Mouse (Mus musculus): ENCODE data around the gene Ror1. TPM values are rescaled to one million over a fixed set of nuclear protein-coding genes. Genes with fewer than 3 reads are reported as not detected.

Gene Ror1
- 6.9 and 8.0 TPM in 2 replicates for polyA plus RNA-seq (2014; fragmentation: Nextera tagmentation; extraction: Ambion mirVana)

DNA sequence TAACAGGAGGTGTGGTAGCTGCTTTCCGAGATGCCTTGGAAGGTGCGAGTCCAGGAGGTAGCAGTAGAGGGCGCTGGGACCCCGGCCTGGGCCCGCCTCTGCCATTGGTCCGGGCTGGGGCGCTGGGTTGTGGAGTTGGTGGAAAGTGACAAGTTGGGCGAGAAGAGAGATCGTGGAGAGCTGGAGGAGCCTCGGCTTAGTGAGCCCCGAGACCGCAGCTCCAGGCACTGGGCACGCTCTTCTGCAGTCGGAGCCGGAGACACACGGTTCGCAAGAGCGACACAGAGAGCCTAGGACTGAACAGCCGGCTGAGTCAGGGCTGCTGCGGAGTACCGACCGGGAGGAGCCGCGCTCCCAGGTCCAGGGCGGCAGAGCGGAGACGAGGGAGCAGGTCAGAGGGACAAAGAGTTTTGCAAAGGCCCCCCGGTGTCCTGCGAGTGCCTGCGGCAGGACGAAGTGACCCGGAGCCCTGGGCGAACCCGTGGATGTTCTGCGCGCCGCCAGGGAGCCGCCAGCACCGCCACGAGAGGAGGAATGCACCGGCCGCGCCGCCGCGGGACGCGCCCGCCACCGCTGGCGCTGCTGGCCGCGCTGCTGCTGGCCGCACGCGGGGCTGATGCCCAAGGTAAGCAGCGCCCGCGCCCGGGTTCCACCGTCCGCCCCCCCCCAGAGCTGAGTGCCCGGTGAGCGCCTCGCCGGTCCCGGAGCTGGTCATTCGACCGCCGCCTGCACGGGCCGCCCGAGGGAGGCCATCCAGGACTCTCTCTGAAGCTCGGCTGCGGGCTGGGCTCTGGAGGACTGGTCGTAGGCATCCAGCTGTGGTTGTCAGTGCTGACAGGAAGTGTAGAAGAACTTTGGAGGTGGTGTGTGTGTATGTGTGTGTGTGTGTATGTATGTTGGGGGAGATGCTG lies at the start of gene Ror1:
Gene Ror1, plus strand, starts transcription at position 107 of the 911 bp plus-strand sequence.
- H3K4me2 ChIP-seq (ENCODE audit: low read depth), result peak within 1 kb of the TSS; percentile 82
- WGBS, result under 1% methylated on average over 71 of the region's 76 CpGs
- DNase-seq (ENCODE audit: low spot score), result peak; percentile 92
- H3K4me3 ChIP-seq (ENCODE audit: low read depth, low read length), result peak within 1 kb of the TSS; percentile 59
- H3K27ac ChIP-seq (ENCODE audit: low read depth, low read length), result peak within 1 kb of the TSS; percentile 35; the same call in 1 of the 2 replicates
- peak within 1 kb of the TSS; percentile 77 for H3K9ac ChIP-seq (ENCODE audit: low read length)
- 0 out of 2 replicates have a peak, but pooled peaks cover 2% of the 10 kb centered on the region for H3K27me3 ChIP-seq (ENCODE audit: control insufficient read depth, insufficient read depth, low read length)
- peaks cover 8% of the 10 kb centered on the region; the same call in 1 of the 2 replicates for H3K4me1 ChIP-seq (ENCODE audit: control insufficient read depth, insufficient read depth, low read length)
- no peaks in the 10 kb centered on the region for H3K9me3 ChIP-seq (ENCODE audit: control insufficient read depth, low read length)
- peak; percentile 88 for ATAC-seq (ENCODE audit: insufficient read depth, low FRiP score, low TSS enrichment)
- H3K36me3 ChIP-seq (ENCODE audit: control insufficient read depth, insufficient read depth, low read length), result no peaks in the 10 kb centered on the region

GRCm38 (mm10) chr4:100047066-100047465 lies 48.5 kb upstream of the Ror1 start:
- Histone ChIP-seq H3K27ac (ENCODE audit: low read depth, low read length) (no peak overlapping the region), H3K9ac (ENCODE audit: low read length) (no peak overlapping the region), H3K4me3 (ENCODE audit: low read depth, low read length) (no peak overlapping the region), H3K4me1 (ENCODE audit: control insufficient read depth, insufficient read depth, low read length) (no peaks in the 10 kb centered on the region), H3K36me3 (ENCODE audit: control insufficient read depth, insufficient read depth, low read length) (no peaks in the 10 kb centered on the region), H3K4me2 (ENCODE audit: low read depth) (no peak overlapping the region), H3K27me3 (ENCODE audit: control insufficient read depth, insufficient read depth, low read length) (no peaks in the 10 kb centered on the region), H3K9me3 (ENCODE audit: control insufficient read depth, low read length) (no peaks in the 10 kb centered on the region)
- no peak for DNase-seq (ENCODE audit: low spot score)
- 21% methylated on average over 6 of the region's 6 CpGs for WGBS
- no peak for ATAC-seq (ENCODE audit: insufficient read depth, low FRiP score, low TSS enrichment)

DNA sequence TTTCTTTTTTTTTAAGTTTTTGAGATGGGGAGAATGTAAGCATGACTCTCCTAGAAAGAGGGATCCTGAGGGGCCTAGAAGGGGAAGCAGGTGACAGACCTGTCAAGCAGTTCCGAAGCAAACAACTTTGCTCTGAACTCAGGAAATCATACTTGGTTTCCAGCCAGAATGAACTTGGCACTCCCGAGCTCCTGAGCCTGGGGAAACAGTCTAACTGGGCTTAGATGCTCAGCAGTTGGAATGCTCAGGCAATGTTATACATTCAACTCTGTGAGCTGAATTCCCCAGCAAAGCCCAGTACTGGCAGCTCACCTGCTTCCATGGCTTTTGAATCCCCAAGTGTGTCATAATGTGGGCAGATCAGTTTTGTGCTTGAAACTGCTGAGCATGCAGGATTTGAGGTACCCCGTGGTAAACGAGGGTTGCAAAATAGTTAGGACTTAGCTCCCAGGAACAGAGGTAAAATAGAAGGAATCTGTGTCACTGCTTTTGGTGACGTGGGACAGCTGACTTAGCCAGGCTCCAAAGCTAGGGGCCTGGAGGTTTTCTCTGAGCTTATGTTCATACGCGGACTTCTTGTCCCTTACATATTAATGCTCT lies 47.1 kb upstream of the Ror1 start:
- no peak overlapping the region for H3K4me3 ChIP-seq (ENCODE audit: low read depth, low read length)
- no peak overlapping the region for H3K27ac ChIP-seq (ENCODE audit: low read depth, low read length)
- no peak overlapping the region for H3K9ac ChIP-seq (ENCODE audit: low read length)
- H3K36me3 ChIP-seq (ENCODE audit: control insufficient read depth, insufficient read depth, low read length), result no peaks in the 10 kb centered on the region
- no peaks in the 10 kb centered on the region for H3K27me3 ChIP-seq (ENCODE audit: control insufficient read depth, insufficient read depth, low read length)
- no peaks in the 10 kb centered on the region for H3K4me1 ChIP-seq (ENCODE audit: control insufficient read depth, insufficient read depth, low read length)
- no peak overlapping the region for H3K4me2 ChIP-seq (ENCODE audit: low read depth)
- DNase-seq (ENCODE audit: low spot score), result no peak
- no peak for ATAC-seq (ENCODE audit: insufficient read depth, low FRiP score, low TSS enrichment)
- 82% methylated on average over 7 of the region's 7 CpGs for WGBS
- no peaks in the 10 kb centered on the region for H3K9me3 ChIP-seq (ENCODE audit: control insufficient read depth, low read length)

- no peaks in the 10 kb centered on the region for H3K9me3 ChIP-seq (ENCODE audit: control insufficient read depth, low read length)
- DNase-seq (ENCODE audit: low spot score) (no peak), ATAC-seq (ENCODE audit: insufficient read depth, low FRiP score, low TSS enrichment) (no peak)
These were observed 43.8 kb upstream of the Ror1 start for GRCm38 (mm10) chr4:100051767-100052166.

GRCm38 (mm10) chr4:100052258-100052657 lies 43.3 kb upstream of the Ror1 start:
- Histone ChIP-seq H3K9me3 (ENCODE audit: control insufficient read depth, low read length) (no peaks in the 10 kb centered on the region), H3K9ac (ENCODE audit: low read length) (no peak overlapping the region), H3K27ac (ENCODE audit: low read depth, low read length) (no peak overlapping the region), H3K4me1 (ENCODE audit: control insufficient read depth, insufficient read depth, low read length) (no peaks in the 10 kb centered on the region), H3K27me3 (ENCODE audit: control insufficient read depth, insufficient read depth, low read length) (no peaks in the 10 kb centered on the region), H3K36me3 (ENCODE audit: control insufficient read depth, insufficient read depth, low read length) (no peaks in the 10 kb centered on the region), H3K4me2 (ENCODE audit: low read depth) (no peak overlapping the region), H3K4me3 (ENCODE audit: low read depth, low read length) (no peak overlapping the region)
- ATAC-seq (ENCODE audit: insufficient read depth, low FRiP score, low TSS enrichment) (no peak), DNase-seq (ENCODE audit: low spot score) (no peak)
- WGBS, result 77% methylated on average over 3 of the region's 3 CpGs

More at GRCm38 (mm10) chr4:100051767-100052166, 43.8 kb upstream of the Ror1 start:
- Histone ChIP-seq H3K27ac (ENCODE audit: low read depth, low read length) (no peak overlapping the region), H3K9ac (ENCODE audit: low read length) (no peak overlapping the region), H3K36me3 (ENCODE audit: control insufficient read depth, insufficient read depth, low read length) (no peaks in the 10 kb centered on the region), H3K27me3 (ENCODE audit: control insufficient read depth, insufficient read depth, low read length) (no peaks in the 10 kb centered on the region), H3K4me2 (ENCODE audit: low read depth) (no peak overlapping the region), H3K4me3 (ENCODE audit: low read depth, low read length) (no peak overlapping the region), H3K4me1 (ENCODE audit: control insufficient read depth, insufficient read depth, low read length) (no peaks in the 10 kb centered on the region)

DNA sequence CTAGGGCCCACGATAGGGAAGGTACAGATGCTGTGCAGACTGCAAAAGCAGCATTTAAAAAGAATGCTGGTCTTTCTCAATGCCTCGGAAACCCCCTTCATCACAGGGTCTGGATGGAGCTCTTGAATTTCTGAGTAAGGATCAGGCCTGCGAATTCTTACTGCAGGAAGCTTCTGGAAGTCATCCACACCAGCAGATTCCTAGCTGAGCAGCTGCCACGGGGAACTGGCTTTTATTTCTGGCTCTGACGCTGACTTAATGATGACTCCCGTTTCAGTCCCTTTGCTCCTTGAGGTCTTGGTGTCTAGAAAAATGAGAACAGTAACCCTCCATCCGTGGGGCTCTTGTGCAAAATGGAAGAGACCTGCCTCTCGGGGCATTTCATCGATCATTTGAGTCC lies 39.5 kb upstream of the Ror1 start:
- DNase-seq (ENCODE audit: low spot score) (no peak), ATAC-seq (ENCODE audit: insufficient read depth, low FRiP score, low TSS enrichment) (no peak)
- H3K4me3 ChIP-seq (ENCODE audit: low read depth, low read length), result no peak overlapping the region
- H3K27ac ChIP-seq (ENCODE audit: low read depth, low read length), result no peak overlapping the region
- H3K27me3 ChIP-seq (ENCODE audit: control insufficient read depth, insufficient read depth, low read length), result no peaks in the 10 kb centered on the region
- H3K4me2 ChIP-seq (ENCODE audit: low read depth), result no peak overlapping the region
- WGBS, result 67% methylated on average over 9 of the region's 9 CpGs
- no peaks in the 10 kb centered on the region for H3K9me3 ChIP-seq (ENCODE audit: control insufficient read depth, low read length)
- H3K4me1 ChIP-seq (ENCODE audit: control insufficient read depth, insufficient read depth, low read length), result no peaks in the 10 kb centered on the region
- no peaks in the 10 kb centered on the region for H3K36me3 ChIP-seq (ENCODE audit: control insufficient read depth, insufficient read depth, low read length)
- H3K9ac ChIP-seq (ENCODE audit: low read length), result no peak overlapping the region

DNA sequence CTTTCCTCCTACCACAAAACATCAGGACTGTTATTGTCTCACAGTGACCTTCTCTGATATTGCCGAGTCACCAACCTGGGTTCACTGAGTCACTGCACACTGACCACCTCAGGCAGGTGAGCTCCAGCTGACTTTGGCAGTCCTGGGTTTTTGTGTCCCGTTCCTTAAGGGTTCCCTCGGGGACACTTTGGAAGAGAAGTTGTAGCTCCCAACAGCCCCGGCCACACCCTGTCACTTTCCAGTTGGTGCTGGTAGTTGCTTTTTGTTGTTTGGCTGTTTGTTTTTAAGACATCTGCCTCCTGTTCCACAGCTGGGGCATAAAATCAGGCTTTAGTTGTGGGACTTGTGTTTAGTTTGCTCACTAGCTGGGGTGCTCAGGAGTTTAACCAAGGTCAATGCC lies 39.1 kb upstream of the Ror1 start:
- H3K27ac ChIP-seq (ENCODE audit: low read depth, low read length), result no peak overlapping the region
- H3K9me3 ChIP-seq (ENCODE audit: control insufficient read depth, low read length), result no peaks in the 10 kb centered on the region
- no peak for DNase-seq (ENCODE audit: low spot score)
- H3K27me3 ChIP-seq (ENCODE audit: control insufficient read depth, insufficient read depth, low read length), result no peaks in the 10 kb centered on the region
- no peak for ATAC-seq (ENCODE audit: insufficient read depth, low FRiP score, low TSS enrichment)
- no peak overlapping the region for H3K4me2 ChIP-seq (ENCODE audit: low read depth)
- H3K36me3 ChIP-seq (ENCODE audit: control insufficient read depth, insufficient read depth, low read length), result no peaks in the 10 kb centered on the region
- 70% methylated on average over 4 of the region's 4 CpGs for WGBS
- no peak overlapping the region for H3K9ac ChIP-seq (ENCODE audit: low read length)
- no peak overlapping the region for H3K4me3 ChIP-seq (ENCODE audit: low read depth, low read length)
- H3K4me1 ChIP-seq (ENCODE audit: control insufficient read depth, insufficient read depth, low read length), result no peaks in the 10 kb centered on the region

- Histone ChIP-seq H3K4me1 (ENCODE audit: control insufficient read depth, insufficient read depth, low read length) (no peaks in the 10 kb centered on the region), H3K9ac (ENCODE audit: low read length) (no peak overlapping the region), H3K36me3 (ENCODE audit: control insufficient read depth, insufficient read depth, low read length) (no peaks in the 10 kb centered on the region), H3K27ac (ENCODE audit: low read depth, low read length) (no peak overlapping the region), H3K27me3 (ENCODE audit: control insufficient read depth, insufficient read depth, low read length) (no peaks in the 10 kb centered on the region), H3K4me2 (ENCODE audit: low read depth) (no peak overlapping the region), H3K4me3 (ENCODE audit: low read depth, low read length) (no peak overlapping the region), H3K9me3 (ENCODE audit: control insufficient read depth, low read length) (no peaks in the 10 kb centered on the region)
- DNase-seq (ENCODE audit: low spot score) (no peak), ATAC-seq (ENCODE audit: insufficient read depth, low FRiP score, low TSS enrichment) (no peak)
- WGBS, result 89% methylated on average over 13 of the region's 13 CpGs
These were observed 38.2 kb upstream of the Ror1 start for GRCm38 (mm10) chr4:100057381-100057780.

All from neural tube, embryonic 11.5 days (tissue).